In genomic region chr8:70203072-70203471, GRCm38 (mm10) we compare ENCODE assay signal across 21 mouse cellular contexts. TPM values are rescaled to one million over a fixed set of nuclear protein-coding genes. Genes with fewer than 3 reads are reported as not detected.
DNase-seq lines count a peak whose midpoint lies in the region; ATAC-seq and TF ChIP-seq lines count a peak whose summit lies in the region.
"Had no signal": no experiment of that assay in that cellular context is flagged by ENCODE, and none has a peak within 500 bp of the region (broad histone marks: within the 10 kb centered on the region; RNA-seq: fewer than 3 reads in every experiment).

No protein-coding gene starts in this region.

- H3K9ac ChIP-seq in heart, postnatal 0 days (replicated peaks; ENCODE audit: low read depth, low read length) = no peak overlapping the region
- H3K9ac ChIP-seq in heart, embryonic 12.5 days = no peak overlapping the region
- no peak overlapping the region for H3K9ac ChIP-seq in liver, embryonic 12.5 days
- H3K9ac ChIP-seq: embryonic facial prominence, embryonic 12.5 days; forebrain, embryonic 12.5 days; hindbrain, embryonic 12.5 days had no signal

- H3K27ac ChIP-seq in heart, postnatal 0 days (ENCODE audit: low read depth) = 0 out of 2 replicates have a peak overlapping the region, but pooled peaks have one; percentile 9
- no peak overlapping the region for H3K27ac ChIP-seq in heart, embryonic 12.5 days (ENCODE audit: poor library complexity, severe bottlenecking)
- H3K27ac ChIP-seq in liver, embryonic 12.5 days = peak overlapping the region; percentile 7; the same call in 1 of the 2 replicates
- H3K27ac ChIP-seq: embryonic facial prominence, embryonic 12.5 days; forebrain, embryonic 12.5 days; hindbrain, embryonic 12.5 days had no signal

- H3K4me3 ChIP-seq in heart, postnatal 0 days (ENCODE audit: low read depth, low read length) = no peak overlapping the region
- no peak overlapping the region for H3K4me3 ChIP-seq in heart, embryonic 12.5 days
- H3K4me3 ChIP-seq in liver, embryonic 12.5 days = no peak overlapping the region
- H3K4me3 ChIP-seq: embryonic facial prominence, embryonic 12.5 days; forebrain, embryonic 12.5 days; hindbrain, embryonic 12.5 days had no signal

- peaks cover 17% of the 10 kb centered on the region; the same call in 1 of the 2 replicates for H3K4me1 ChIP-seq in heart, postnatal 0 days (ENCODE audit: control insufficient read depth, insufficient read depth)
- peaks cover 21% of the 10 kb centered on the region for H3K4me1 ChIP-seq in heart, embryonic 12.5 days (replicated peaks)
- H3K4me1 ChIP-seq in liver, embryonic 12.5 days = peaks cover 75% of the 10 kb centered on the region
- H3K4me1 ChIP-seq: embryonic facial prominence, embryonic 12.5 days had no signal

- H3K36me3 ChIP-seq in heart, postnatal 0 days (replicated peaks; ENCODE audit: control insufficient read depth, insufficient read depth, low read length) = no peaks in the 10 kb centered on the region
- no peaks in the 10 kb centered on the region for H3K36me3 ChIP-seq in heart, embryonic 12.5 days
- no peaks in the 10 kb centered on the region for H3K36me3 ChIP-seq in liver, embryonic 12.5 days
- H3K36me3 ChIP-seq: embryonic facial prominence, embryonic 12.5 days; forebrain, embryonic 12.5 days; hindbrain, embryonic 12.5 days had no signal

- no peak for ATAC-seq in heart, postnatal 0 days (ENCODE audit: insufficient read depth, low read depth)
- no peak for ATAC-seq in heart, embryonic 12.5 days (ENCODE audit: insufficient number of reproducible peaks, low FRiP score)
- ATAC-seq in liver, embryonic 12.5 days = no peak
- ATAC-seq: forebrain, embryonic 16.5 days; hindbrain, embryonic 16.5 days; inflammation-experienced regulatory T-cells, adult 6 months had no signal

- no peak overlapping the region for H3K4me2 ChIP-seq in heart, postnatal 0 days (ENCODE audit: low read depth, low read length)
- H3K4me2 ChIP-seq in heart, embryonic 12.5 days = no peak overlapping the region
- H3K4me2 ChIP-seq in liver, embryonic 12.5 days = no peak overlapping the region
- H3K4me2 ChIP-seq: embryonic facial prominence, embryonic 12.5 days; forebrain, embryonic 12.5 days; hindbrain, embryonic 12.5 days had no signal

- peak; percentile 28 to 38 for DNase-seq in frontal cortex, postnatal 36 days (ENCODE audit: low spot score in 2 of 2)
- no peak for DNase-seq in frontal cortex, postnatal 14 days (ENCODE audit: low spot score in 2 of 2)
- DNase-seq in heart, postnatal 0 days (ENCODE audit: low spot score) = no peak
- no peak for DNase-seq in liver
- DNase-seq in right cerebral cortex, adult 18-20 months = peak; percentile 52
- no peak for DNase-seq in right cerebral cortex, postnatal 25 days
- DNase-seq: adrenal gland, postnatal 10 days; cerebellum, adult 11-12 months; cerebellum, adult 9-10 months; cerebellum, postnatal 25 days; gastrocnemius, postnatal 25 days; heart, postnatal 10 days; heart, postnatal 4 days had no signal

- no peaks in the 10 kb centered on the region for H3K9me3 ChIP-seq in heart, postnatal 0 days (replicated peaks; ENCODE audit: control insufficient read depth, low read length)
- no peaks in the 10 kb centered on the region for H3K9me3 ChIP-seq in heart, embryonic 12.5 days (replicated peaks)
- no peaks in the 10 kb centered on the region for H3K9me3 ChIP-seq in liver, embryonic 12.5 days (replicated peaks)
- H3K9me3 ChIP-seq: embryonic facial prominence, embryonic 12.5 days; forebrain, embryonic 12.5 days; hindbrain, embryonic 12.5 days had no signal

- WGBS in heart, postnatal 0 days = 75% methylated on average over 4 of the region's 4 CpGs
- WGBS in heart, embryonic 12.5 days = 66% methylated on average over 4 of the region's 4 CpGs
- WGBS in liver, embryonic 12.5 days (ENCODE audit: insufficient replicate concordance) = 73% methylated on average over 4 of the region's 4 CpGs

- no peak for TF ChIP-seq CTCF in heart, postnatal 0 days (IDR thresholded peaks at IDR 0.05; ENCODE audit: low read depth)

- no peak for TF ChIP-seq EP300 in heart, postnatal 0 days (IDR thresholded peaks at IDR 0.05; ENCODE audit: low read depth)

- no peaks in the 10 kb centered on the region for H3K27me3 ChIP-seq in heart, postnatal 0 days (ENCODE audit: control insufficient read depth, insufficient read depth, low read length)
- no peaks in the 10 kb centered on the region for H3K27me3 ChIP-seq in heart, embryonic 12.5 days (replicated peaks)
- H3K27me3 ChIP-seq in liver, embryonic 12.5 days (replicated peaks) = no peaks in the 10 kb centered on the region; the same call in 1 of the 2 replicates
- H3K27me3 ChIP-seq: hindbrain, embryonic 12.5 days had no signal

RNA-seq across cellular contexts. Expression of gene Slc25a42, which starts 9.0 kb away (rescaled TPM):
- total RNA-seq in heart, postnatal 0 days (2014; rRNA removed; ENCODE audit: low replicate concordance) = 20.6 and 29.1 TPM in 2 replicates
- polyA plus RNA-seq in heart, postnatal 0 days (2015; fragmentation: Nextera tagmentation; extraction: Ambion mirVana) = 16.5 and 19.1 TPM in 2 replicates
- 8.5 and 9.7 TPM in 2 replicates for polyA plus RNA-seq in heart, embryonic 12.5 days (2016; fragmentation: Nextera tagmentation; extraction: Ambion mirVana)
- polyA plus RNA-seq in liver, embryonic 12.5 days (2016; fragmentation: Nextera tagmentation; extraction: Ambion mirVana) = 6.6 and 8.5 TPM in 2 replicates

RNA-seq across cellular contexts. Expression of gene Tmem161a, which starts 30.9 kb away (rescaled TPM):
- 155 and 174 TPM in 2 replicates for total RNA-seq in heart, postnatal 0 days (2014; rRNA removed; ENCODE audit: low replicate concordance)
- 120 and 132 TPM in 2 replicates for polyA plus RNA-seq in heart, postnatal 0 days (2015; fragmentation: Nextera tagmentation; extraction: Ambion mirVana)
- polyA plus RNA-seq in heart, embryonic 12.5 days (2016; fragmentation: Nextera tagmentation; extraction: Ambion mirVana) = 98.0 and 100 TPM in 2 replicates
- 37.7 and 39.4 TPM in 2 replicates for polyA plus RNA-seq in liver, embryonic 12.5 days (2016; fragmentation: Nextera tagmentation; extraction: Ambion mirVana)

RNA-seq across cellular contexts. Expression of gene Sugp2, which starts 31.0 kb away (rescaled TPM):
- total RNA-seq in heart, postnatal 0 days (2014; rRNA removed; ENCODE audit: low replicate concordance) = 32.0 and 48.7 TPM in 2 replicates
- polyA plus RNA-seq in heart, postnatal 0 days (2015; fragmentation: Nextera tagmentation; extraction: Ambion mirVana) = 14.5 and 15.5 TPM in 2 replicates
- polyA plus RNA-seq in heart, embryonic 12.5 days (2016; fragmentation: Nextera tagmentation; extraction: Ambion mirVana) = 33.8 and 36.0 TPM in 2 replicates
- 24.4 and 24.7 TPM in 2 replicates for polyA plus RNA-seq in liver, embryonic 12.5 days (2016; fragmentation: Nextera tagmentation; extraction: Ambion mirVana)

RNA-seq across cellular contexts. Expression of gene Armc6, which starts 31.2 kb away (rescaled TPM):
- 20.1 and 26.5 TPM in 2 replicates for total RNA-seq in heart, postnatal 0 days (2014; rRNA removed; ENCODE audit: low replicate concordance)
- 11.9 and 13.1 TPM in 2 replicates for polyA plus RNA-seq in heart, postnatal 0 days (2015; fragmentation: Nextera tagmentation; extraction: Ambion mirVana)
- polyA plus RNA-seq in heart, embryonic 12.5 days (2016; fragmentation: Nextera tagmentation; extraction: Ambion mirVana) = 22.6 and 23.4 TPM in 2 replicates
- polyA plus RNA-seq in liver, embryonic 12.5 days (2016; fragmentation: Nextera tagmentation; extraction: Ambion mirVana) = 23.9 and 24.8 TPM in 2 replicates

Comparison
In these comparisons a context has a peak if more than half of its experiments do, and no peak if none do; other contexts are left out.
1. DNase-seq: peak in frontal cortex, postnatal 36 days (2 of 2) and right cerebral cortex, adult 18-20 months (single experiment); none in frontal cortex, postnatal 14 days (0 of 2), heart, postnatal 0 days (single experiment), liver (single experiment) and right cerebral cortex, postnatal 25 days (single experiment).